Mouse (Mus musculus): ENCODE measurements at regions not wholly inside any gene's neighbourhood (a gene's known extent, or its start where the extent isn't known, plus 50 kb on each side); places are given as distances from the start of the nearest gene placed in this dataset.

GRCm38 (mm10) chr4:93754497-93754896, 419.2 kb upstream of the Tusc1 start:
- TF ChIP-seq CTCF (IDR thresholded peaks at IDR 0.05; ENCODE audit: low read depth, low read length) = no peak
- no peak for TF ChIP-seq GATA2 (IDR thresholded peaks at IDR 0.05; ENCODE audit: borderline replicate concordance, low read depth, low read length)
- TF ChIP-seq GATA1 (IDR thresholded peaks at IDR 0.05; ENCODE audit: borderline replicate concordance, low read length) = no peak
